Mouse (Mus musculus) brain, embryonic 14.5 days (tissue): ENCODE data around the gene Nipa1.

Experiments used
- CTCF ChIP-seq: fragments of 200-500 bp; IDR thresholded peaks from 2 replicates; pipeline ENCODE4 v1.5.1; 2012; ENCODE audit warnings: inconsistent platforms, mild to moderate bottlenecking, moderate library complexity, borderline replicate concordance; ENCODE audit not compliant: insufficient read depth, insufficient read length; ENCODE audit errors: extremely low read depth
- POLR2A ChIP-seq: fragments of 200-500 bp; IDR thresholded peaks from 2 replicates; pipeline ENCODE4 v1.6.1; 2012; ENCODE audit warnings: mild to moderate bottlenecking, inconsistent platforms, borderline replicate concordance; ENCODE audit not compliant: poor library complexity, insufficient read depth, insufficient read length, severe bottlenecking; ENCODE audit errors: extremely low read depth

DNA sequence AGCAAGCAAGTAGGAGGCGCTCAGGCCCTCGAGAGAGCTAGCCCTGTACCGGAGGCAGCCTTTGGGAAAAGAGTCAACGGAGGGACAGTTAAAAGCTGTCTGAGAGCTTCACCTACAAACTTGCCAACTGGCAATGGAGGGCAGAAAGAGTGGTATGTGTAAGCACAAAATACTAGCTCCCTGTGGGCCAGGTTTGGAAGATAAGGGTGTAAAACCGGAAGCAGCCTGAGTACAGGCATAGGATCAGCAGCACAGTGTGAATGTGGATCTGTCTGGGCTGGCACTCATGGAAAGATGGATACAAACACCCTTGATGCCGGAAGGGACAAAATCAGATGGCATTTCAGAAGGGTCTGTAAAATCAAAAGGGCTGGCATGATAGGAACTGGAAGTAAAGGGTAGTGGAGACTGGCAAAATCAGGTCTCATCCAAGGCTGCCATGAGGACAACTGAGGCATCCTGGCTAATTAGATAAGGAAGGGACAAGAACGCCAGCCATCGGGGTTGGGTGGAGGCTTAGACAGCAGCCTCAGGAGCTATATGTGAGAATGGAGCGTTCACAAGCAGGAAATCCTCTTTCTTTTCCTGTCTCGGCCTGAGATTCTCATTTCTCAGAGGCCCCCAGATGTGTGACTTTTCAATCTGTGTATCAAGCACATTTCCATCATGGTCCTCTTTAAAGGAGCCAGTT is 37.6 kb downstream of the Nipa1 start:
- TF ChIP-seq POLR2A (no peak), CTCF (no peak)
